Mouse (Mus musculus): Measurements from ENCODE around the gene Fam184a.
"Not testable (repeated sequence)": the region's sequence is repeated elsewhere in the genome, so short reads cannot be mapped to it uniquely, and the experiment has no call there.

Gene Fam184a

GRCm38 (mm10) chr10:53704516-53704915, 46.4 kb downstream of the Fam184a start:
- in situ Hi-C loops (cut with MboI; ENCODE audit: low pct_unique_long_range_greater_than_20kb in 1 of 2, low sequenced_read_pairs in 2 of 2, unreplicated experiment in 1 of 2), result no loop called here

- in situ Hi-C loops (cut with MboI; ENCODE audit: low pct_unique_long_range_greater_than_20kb in 1 of 2, low sequenced_read_pairs in 2 of 2, unreplicated experiment in 1 of 2), result no loop called here
Measured at GRCm38 (mm10) chr10:53698531-53698930, 52.4 kb downstream of the Fam184a start.

GRCm38 (mm10) chr10:53694757-53695156, 56.2 kb downstream of the Fam184a start:
- in situ Hi-C loops (cut with MboI; ENCODE audit: low pct_unique_long_range_greater_than_20kb in 1 of 2, low sequenced_read_pairs in 2 of 2, unreplicated experiment in 1 of 2), result no loop called here

GRCm38 (mm10) chr10:53691263-53691662, 59.7 kb downstream of the Fam184a start:
- in situ Hi-C loops (cut with MboI; ENCODE audit: low pct_unique_long_range_greater_than_20kb in 1 of 2, low sequenced_read_pairs in 2 of 2, unreplicated experiment in 1 of 2), result no loop called here

GRCm38 (mm10) chr10:53688952-53689584, 61.9 kb downstream of the Fam184a start:
- in situ Hi-C loops (cut with MboI; ENCODE audit: low pct_unique_long_range_greater_than_20kb in 1 of 2, low sequenced_read_pairs in 2 of 2, unreplicated experiment in 1 of 2), result no loop called here

- in situ Hi-C loops (cut with MboI; ENCODE audit: low pct_unique_long_range_greater_than_20kb in 1 of 2, low sequenced_read_pairs in 2 of 2, unreplicated experiment in 1 of 2), result no loop called here
Measured at GRCm38 (mm10) chr10:53688533-53688932, 62.4 kb downstream of the Fam184a start.

GRCm38 (mm10) chr10:53687888-53688287, 63.0 kb downstream of the Fam184a start:
- in situ Hi-C loops (cut with MboI; ENCODE audit: low pct_unique_long_range_greater_than_20kb in 1 of 2, low sequenced_read_pairs in 2 of 2, unreplicated experiment in 1 of 2), result no loop called here

- in situ Hi-C loops (cut with MboI; ENCODE audit: low pct_unique_long_range_greater_than_20kb in 1 of 2, low sequenced_read_pairs in 2 of 2, unreplicated experiment in 1 of 2), result no loop called here
Measured at GRCm38 (mm10) chr10:53685806-53686205, 65.1 kb downstream of the Fam184a start.

GRCm38 (mm10) chr10:53683226-53683625, 67.7 kb downstream of the Fam184a start:
- in situ Hi-C loops (cut with MboI; ENCODE audit: low pct_unique_long_range_greater_than_20kb in 1 of 2, low sequenced_read_pairs in 2 of 2, unreplicated experiment in 1 of 2), result no loop called here

- in situ Hi-C loops (cut with MboI; ENCODE audit: low pct_unique_long_range_greater_than_20kb in 1 of 2, low sequenced_read_pairs in 2 of 2, unreplicated experiment in 1 of 2), result no loop called here
Measured at GRCm38 (mm10) chr10:53679690-53680557, 71.0 kb downstream of the Fam184a start.

GRCm38 (mm10) chr10:53661788-53662187, 89.1 kb downstream of the Fam184a start:
- in situ Hi-C loops (cut with MboI; ENCODE audit: low pct_unique_long_range_greater_than_20kb in 1 of 2, low sequenced_read_pairs in 2 of 2, unreplicated experiment in 1 of 2), result no loop called here

- in situ Hi-C loops (cut with MboI; ENCODE audit: low pct_unique_long_range_greater_than_20kb in 1 of 2, low sequenced_read_pairs in 2 of 2, unreplicated experiment in 1 of 2), result not testable (repeated sequence)
Measured at GRCm38 (mm10) chr10:53654239-53654638, 96.7 kb downstream of the Fam184a start.

- in situ Hi-C loops (cut with MboI; ENCODE audit: low pct_unique_long_range_greater_than_20kb in 1 of 2, low sequenced_read_pairs in 2 of 2, unreplicated experiment in 1 of 2), result no loop called here
Measured at GRCm38 (mm10) chr10:53650683-53651082, 100.2 kb downstream of the Fam184a start.

GRCm38 (mm10) chr10:53641507-53641906, 109.4 kb downstream of the Fam184a start:
- in situ Hi-C loops (cut with MboI; ENCODE audit: low pct_unique_long_range_greater_than_20kb in 1 of 2, low sequenced_read_pairs in 2 of 2, unreplicated experiment in 1 of 2), result no loop called here

GRCm38 (mm10) chr10:53635246-53635971, 115.5 kb downstream of the Fam184a start:
- in situ Hi-C loops (cut with MboI; ENCODE audit: low pct_unique_long_range_greater_than_20kb in 1 of 2, low sequenced_read_pairs in 2 of 2, unreplicated experiment in 1 of 2), result no loop called here

- in situ Hi-C loops (cut with MboI; ENCODE audit: low pct_unique_long_range_greater_than_20kb in 1 of 2, low sequenced_read_pairs in 2 of 2, unreplicated experiment in 1 of 2), result no loop called here
Measured at GRCm38 (mm10) chr10:53634160-53634559, 116.8 kb downstream of the Fam184a start.

- in situ Hi-C loops (cut with MboI; ENCODE audit: low pct_unique_long_range_greater_than_20kb in 1 of 2, low sequenced_read_pairs in 2 of 2, unreplicated experiment in 1 of 2), result not testable (repeated sequence)
Measured at GRCm38 (mm10) chr10:53630339-53630738, 120.6 kb downstream of the Fam184a start, which contains the start of gene Mcm9. Gene Mcm9, minus strand, starts transcription at chr10:53630439.

GRCm38 (mm10) chr10:53629918-53630250, 121.0 kb downstream of the Fam184a start:
- in situ Hi-C loops (cut with MboI; ENCODE audit: low pct_unique_long_range_greater_than_20kb in 1 of 2, low sequenced_read_pairs in 2 of 2, unreplicated experiment in 1 of 2), result no loop called here

- in situ Hi-C loops (cut with MboI; ENCODE audit: low pct_unique_long_range_greater_than_20kb in 1 of 2, low sequenced_read_pairs in 2 of 2, unreplicated experiment in 1 of 2), result no loop called here
Measured at GRCm38 (mm10) chr10:53629247-53629917, 121.5 kb downstream of the Fam184a start.
